Mouse (Mus musculus) liver, adult 2 months (tissue): Measurements from ENCODE around the gene Mef2c. TPM values are rescaled to one million over a fixed set of nuclear protein-coding genes. Genes with fewer than 3 reads are reported as not detected.
A peak's percentile ranks its signal among the peaks of the same experiment; 100 is the strongest.

ENCODE experiments used
- DNase-seq: peaks from one replicate; pipeline ENCODE4 v3.0.0-alpha.2; 2011; ENCODE audit warnings: low read depth, low spot score; ENCODE audit errors: extremely low read depth
- H3K27ac ChIP-seq: fragments of 200-500 bp; replicated peaks from 2 replicates; pipeline ENCODE4 v1.5.1; 2012; ENCODE audit warnings: low read depth, mild to moderate bottlenecking, control low read depth, inconsistent platforms, low read length; ENCODE audit not compliant: insufficient read depth
- H3K27me3 ChIP-seq: fragments of 200-500 bp; 2 replicates; pipeline ENCODE4 v1.6.1; 2012; ENCODE audit warnings: mild to moderate bottlenecking, moderate library complexity, low read length, inconsistent platforms; ENCODE audit not compliant: control insufficient read depth, insufficient read depth
- H3K36me3 ChIP-seq: fragments of 200-500 bp; 2 replicates; pipeline ENCODE4 v1.6.1; 2012; ENCODE audit warnings: low read length, inconsistent platforms; ENCODE audit not compliant: control insufficient read depth, insufficient read depth
- H3K4me1 ChIP-seq: fragments of 200-500 bp; 2 replicates; pipeline ENCODE4 v1.6.1; 2011; ENCODE audit warnings: low read length; ENCODE audit not compliant: control insufficient read depth, insufficient read depth
- H3K4me3 ChIP-seq: fragments of 200-500 bp; 2 replicates; pipeline ENCODE4 v1.5.1; 2011; ENCODE audit warnings: low read depth, mild to moderate bottlenecking, control low read depth, low read length, moderate library complexity; ENCODE audit not compliant: insufficient read depth
- H3K79me2 ChIP-seq: fragments of 200-500 bp; 2 replicates; pipeline ENCODE4 v1.6.1; 2012; ENCODE audit warnings: inconsistent platforms, mild to moderate bottlenecking, low read length, moderate library complexity; ENCODE audit not compliant: control insufficient read depth, insufficient read depth
- H3K9ac ChIP-seq: fragments of 200-500 bp; 2 replicates; pipeline ENCODE4 v1.6.1; 2012; ENCODE audit warnings: low read depth, mild to moderate bottlenecking, control low read depth, inconsistent platforms, low read length
- CTCF ChIP-seq: fragments of 200-500 bp; IDR thresholded peaks from 2 replicates; pipeline ENCODE4 v1.5.1; 2011; ENCODE audit warnings: low read depth, low read length, control low read depth
- POLR2A ChIP-seq: fragments of 200-500 bp; IDR thresholded peaks from 2 replicates; pipeline ENCODE4 v1.6.1; 2011; ENCODE audit warnings: low read length, control low read depth; ENCODE audit not compliant: insufficient read depth; ENCODE audit errors: extremely low read depth
- WGBS: fragments of 180-500 bp; shearing (Covaris S2); methylation state at CpG from one replicate; pipeline ENCODE4 v1.1.7; 2018; 5-methylcytosine and 5-hydroxymethylcytosine counted together
- polyA plus RNA-seq: library from polyadenylated mRNA; depleted of rRNA; stranded (reverse); fragments of >200 nt; gene quantifications from 2 replicates; pipeline ENCODE4 v1.2.3, GENCODE M21; 2012
- total RNA-seq: library from RNA; depleted of rRNA; stranded (reverse); fragments of >200 nt; gene quantifications from 2 replicates; pipeline ENCODE4 v1.2.3, GENCODE M21; 2014

Gene Mef2c
- total and polyA plus RNA-seq, 2 experiments = 1.3 to 3.9 TPM

DNA sequence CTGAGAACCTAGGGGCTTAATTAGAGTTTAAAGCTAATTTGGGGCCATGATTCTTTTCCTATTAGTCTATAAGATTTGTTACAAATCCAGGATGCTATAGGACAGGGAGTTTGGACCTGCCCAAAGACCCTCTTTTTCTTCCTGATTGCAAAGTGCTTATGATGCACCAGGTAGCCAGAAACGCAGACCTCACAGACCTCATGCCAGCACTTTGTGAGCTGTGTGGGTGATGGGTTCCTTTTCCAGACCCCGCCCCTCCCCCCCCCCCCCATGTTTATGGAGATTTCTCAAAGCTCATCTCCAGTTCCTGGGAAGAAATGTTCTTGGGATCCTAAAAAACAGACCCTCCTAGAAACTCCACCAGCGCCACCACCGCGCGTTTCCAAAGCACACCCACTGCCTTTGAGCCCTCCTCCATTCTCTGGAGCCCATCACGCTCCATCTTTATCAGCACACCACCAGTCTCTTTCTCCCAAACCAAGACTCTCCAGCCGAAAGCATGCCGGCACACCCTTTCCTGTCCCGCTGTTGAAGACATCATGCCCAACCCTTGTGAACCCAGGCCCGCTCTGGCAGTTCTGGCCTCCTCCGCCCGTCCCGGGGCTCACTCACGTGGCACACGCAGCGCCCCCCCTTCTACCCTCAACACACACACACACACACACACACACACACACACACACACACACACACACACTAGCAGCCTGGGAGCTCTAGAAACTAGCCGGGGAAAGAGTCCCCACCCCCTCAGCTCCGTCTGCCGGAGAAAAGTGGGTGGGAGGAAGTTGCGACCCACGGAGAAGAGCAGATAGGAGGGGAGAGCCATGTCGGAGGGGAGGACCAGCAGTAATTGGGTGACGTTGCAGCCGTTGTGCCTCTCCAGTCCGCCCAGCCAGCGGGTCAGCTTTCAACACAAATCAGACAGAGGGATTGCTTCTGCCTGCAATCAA, 14.1 kb downstream of the Mef2c start:
- DNase-seq = no peak
- 4% methylated on average over 27 of the region's 27 CpGs for WGBS
- H3K4me3 ChIP-seq = peak overlapping the region; percentile 52
- no peak for TF ChIP-seq POLR2A
- TF ChIP-seq CTCF = no peak
- H3K9ac ChIP-seq = peak overlapping the region; percentile 51
- peaks cover 4% of the 10 kb centered on the region; the same call in 1 of the 2 replicates for H3K27me3 ChIP-seq
- no peaks in the 10 kb centered on the region for H3K4me1 ChIP-seq
- H3K36me3 ChIP-seq = no peaks in the 10 kb centered on the region
- H3K79me2 ChIP-seq = no peaks in the 10 kb centered on the region
- H3K27ac ChIP-seq = no peak overlapping the region

DNA sequence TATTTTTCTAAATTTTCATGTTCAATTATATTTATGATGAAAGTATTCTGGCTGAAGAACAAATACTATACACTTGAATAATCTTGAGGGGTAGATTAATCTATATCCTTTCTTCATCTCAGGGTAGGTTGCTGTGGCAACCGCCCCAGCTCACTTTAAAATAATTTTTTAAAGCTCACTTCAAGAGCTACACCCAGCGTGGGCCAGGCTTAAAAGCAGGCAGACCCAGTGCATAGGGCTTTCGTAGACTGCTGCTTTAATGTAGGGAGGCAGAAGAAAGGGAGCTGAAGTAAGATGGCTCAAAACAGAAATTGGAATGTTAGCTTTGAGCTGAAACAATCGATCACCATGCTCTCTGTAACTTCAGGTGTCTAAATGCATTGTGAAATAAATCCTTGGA, 17.0 kb downstream of the Mef2c start:
- H3K4me3 ChIP-seq = no peak overlapping the region

DNA sequence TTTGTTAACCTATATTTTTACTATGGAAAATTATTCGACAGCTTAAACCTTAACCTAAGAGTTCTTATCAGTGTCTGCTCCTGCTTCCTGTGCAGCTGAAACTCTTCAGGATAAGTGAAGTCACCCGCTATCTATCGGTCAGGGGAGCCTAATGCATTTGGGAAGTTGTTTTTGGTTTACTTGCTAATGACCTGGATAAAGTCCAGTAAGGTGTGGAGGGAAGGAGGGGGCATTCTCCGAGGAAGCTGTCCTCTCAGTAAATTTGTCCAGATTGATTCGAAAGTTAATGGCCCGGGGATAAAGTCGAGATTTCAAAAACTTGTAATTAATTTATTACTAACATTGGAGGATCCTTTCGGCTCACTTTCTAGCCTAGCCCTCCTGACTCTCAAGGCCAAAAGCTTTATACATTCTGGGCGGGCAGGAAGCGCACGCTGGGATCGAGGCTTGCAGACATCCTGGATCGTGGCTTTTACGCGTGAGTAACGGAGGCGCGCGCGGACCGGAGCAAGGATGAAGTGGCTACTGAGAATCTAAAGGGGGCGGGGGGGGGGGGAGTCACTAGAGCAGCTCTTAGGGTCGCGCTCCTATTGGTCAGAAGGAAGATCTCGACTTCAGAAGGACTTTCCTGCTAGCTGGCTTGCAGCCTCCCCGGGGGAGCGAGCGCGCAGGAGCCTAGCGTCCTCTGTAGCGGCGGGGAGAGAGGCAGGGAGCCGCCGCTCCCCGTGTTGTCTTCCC, 19.6 kb downstream of the Mef2c start:
- WGBS = 2% methylated on average over 35 of the region's 35 CpGs
- H3K27ac ChIP-seq = peak overlapping the region; percentile 21; the same call in 1 of the 2 replicates

More for the DNA sequence above, 17.0 kb downstream of the Mef2c start:
- TF ChIP-seq POLR2A = no peak
- no peak for TF ChIP-seq CTCF
- 70% methylated on average over 4 of the region's 4 CpGs for WGBS
- peaks cover 4% of the 10 kb centered on the region; the same call in 1 of the 2 replicates for H3K27me3 ChIP-seq
- no peak for DNase-seq
- H3K79me2 ChIP-seq = no peaks in the 10 kb centered on the region
- no peaks in the 10 kb centered on the region for H3K36me3 ChIP-seq
- no peak overlapping the region for H3K27ac ChIP-seq
- no peak overlapping the region for H3K9ac ChIP-seq
- no peaks in the 10 kb centered on the region for H3K4me1 ChIP-seq

DNA sequence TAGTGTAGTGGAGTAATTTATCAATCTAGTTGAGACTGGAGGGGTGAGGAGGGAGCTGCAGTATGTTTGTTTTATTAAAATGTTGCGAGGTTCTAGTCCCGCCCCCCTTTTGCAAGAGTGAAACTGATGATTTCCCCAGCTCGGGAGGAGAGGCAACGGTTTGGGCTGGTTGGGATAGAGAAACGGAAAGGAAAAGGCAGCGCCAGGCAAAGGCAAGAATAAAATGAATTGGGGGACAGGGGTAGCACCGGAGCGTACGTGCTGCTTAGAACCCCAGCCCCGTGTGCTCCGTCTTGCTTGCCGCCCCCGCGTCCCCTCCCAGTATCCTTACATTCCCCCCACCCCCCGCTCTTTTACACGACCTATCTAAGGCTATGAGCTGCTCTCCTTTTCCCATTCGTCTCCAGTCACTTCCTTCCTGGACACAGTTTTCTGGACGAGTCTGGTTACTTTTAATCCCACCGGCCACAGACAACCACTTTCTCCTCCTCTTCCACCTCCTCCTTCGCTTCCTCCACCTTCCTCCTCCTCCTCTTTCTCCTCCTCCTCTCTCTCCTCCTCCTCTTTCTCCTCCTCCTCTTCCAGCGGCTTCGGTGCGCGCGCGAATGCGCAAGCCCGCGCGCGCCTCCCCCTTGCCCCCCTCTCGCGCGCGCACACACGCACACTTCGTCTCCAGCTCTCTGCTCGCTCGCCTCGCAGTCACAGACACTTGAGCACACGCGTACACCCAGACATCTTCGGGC, 20.5 kb downstream of the Mef2c start:
- no peak for DNase-seq
- H3K4me3 ChIP-seq = peak overlapping the region; percentile 64
- TF ChIP-seq POLR2A (no peak), CTCF (no peak)
- WGBS = 2% methylated on average over 43 of the region's 43 CpGs
- H3K36me3 ChIP-seq = no peaks in the 10 kb centered on the region
- H3K9ac ChIP-seq = peak overlapping the region; percentile 16
- peak overlapping the region; percentile 63 for H3K27ac ChIP-seq
- no peaks in the 10 kb centered on the region; the same call in 1 of the 2 replicates for H3K79me2 ChIP-seq
- no peaks in the 10 kb centered on the region for H3K27me3 ChIP-seq
- no peaks in the 10 kb centered on the region for H3K4me1 ChIP-seq

More for the DNA sequence above, 19.6 kb downstream of the Mef2c start:
- Histone ChIP-seq H3K4me3 (peak overlapping the region; percentile 64), H3K79me2 (no peaks in the 10 kb centered on the region; the same call in 1 of the 2 replicates), H3K27me3 (no peaks in the 10 kb centered on the region), H3K36me3 (no peaks in the 10 kb centered on the region), H3K4me1 (no peaks in the 10 kb centered on the region), H3K9ac (0 out of 2 replicates have a peak overlapping the region, but pooled peaks have one; percentile 12)
- TF ChIP-seq CTCF = no peak
- no peak for DNase-seq

- WGBS = 12% methylated on average over 7 of the region's 7 CpGs
- H3K4me1 ChIP-seq = no peaks in the 10 kb centered on the region
- H3K79me2 ChIP-seq = no peaks in the 10 kb centered on the region; the same call in 1 of the 2 replicates
- DNase-seq = no peak
- H3K27me3 ChIP-seq = no peaks in the 10 kb centered on the region
- H3K36me3 ChIP-seq = no peaks in the 10 kb centered on the region
- H3K4me3 ChIP-seq = peak overlapping the region; percentile 64
- H3K9ac ChIP-seq = peak overlapping the region; percentile 43; the same call in 1 of the 2 replicates
- H3K27ac ChIP-seq = peak overlapping the region; percentile 48; the same call in 1 of the 2 replicates
- TF ChIP-seq POLR2A (no peak), CTCF (no peak)
Observed at GRCm38 (mm10) chr13:83524902-83525715, 21.3 kb downstream of the Mef2c start.
